Mouse (Mus musculus) ovary, postnatal 36 days (tissue): ENCODE results near the gene Prmt3.

ENCODE experiments used
- DNase-seq: peaks from one replicate; pipeline ENCODE4 v3.0.0; 2022; ENCODE audit warnings: low spot score, mixed read lengths

Prmt3 gene

DNA sequence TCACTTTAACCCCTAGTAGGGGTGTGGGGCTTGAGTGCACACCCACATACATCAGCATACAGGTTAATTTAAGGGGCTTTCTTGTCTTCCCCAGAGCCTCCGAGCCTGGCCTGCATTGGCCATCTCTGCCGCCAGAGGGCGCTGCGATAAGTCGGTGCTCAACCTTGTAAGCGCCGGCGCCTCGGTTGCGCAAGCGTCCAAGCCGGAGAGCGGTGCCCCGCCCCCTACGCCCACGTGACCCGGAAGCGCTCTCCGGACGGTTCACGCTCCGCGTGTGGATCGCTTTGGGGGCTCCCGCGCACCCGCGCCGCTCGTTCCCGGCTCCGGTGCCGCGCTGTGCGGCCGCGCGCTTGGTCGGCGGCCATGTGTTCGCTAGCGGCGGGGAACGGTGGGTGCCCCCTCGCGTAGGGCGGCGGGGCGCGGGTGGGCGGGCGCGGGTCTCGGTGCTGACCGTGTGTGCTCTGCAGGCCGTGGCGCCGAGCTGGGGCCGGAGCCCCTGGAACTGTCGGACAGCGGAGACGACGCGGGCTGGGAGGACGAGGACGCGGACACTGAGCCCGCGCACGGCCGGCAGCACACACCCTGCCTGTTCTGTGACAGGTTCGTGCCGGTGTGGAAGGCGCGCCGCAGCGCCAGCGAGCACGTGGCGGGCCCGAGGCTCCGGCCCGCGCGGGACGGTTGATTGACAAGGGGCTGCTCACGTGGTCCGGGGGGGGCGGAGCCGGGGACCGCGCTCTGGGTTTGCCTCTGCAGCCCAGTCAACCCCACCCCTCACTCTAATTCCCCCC is at the start of gene Prmt3:
Gene Prmt3 (plus strand): TSS at position 233 of the 788 bp plus-strand sequence.
- peak; percentile 98 for DNase-seq

DNA sequence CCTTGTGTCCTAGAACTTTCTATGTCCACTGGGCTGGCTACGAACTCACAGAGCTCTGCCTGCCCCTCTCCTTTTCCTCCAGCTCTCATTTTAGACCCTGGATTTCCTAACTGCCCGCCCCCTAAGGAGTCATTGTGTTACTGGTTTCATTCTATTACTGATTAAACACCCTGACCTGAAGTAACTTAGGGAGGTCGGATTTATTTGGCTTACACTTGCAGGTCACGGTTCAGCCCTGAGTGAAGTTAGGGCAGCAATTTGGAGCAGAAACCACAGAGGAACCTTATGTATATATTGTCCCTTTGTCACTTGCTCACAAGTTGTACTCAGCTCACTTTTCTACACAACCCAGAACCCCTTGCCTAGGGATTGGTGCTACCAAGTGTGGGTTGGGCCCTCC is 43.8 kb upstream of the Prmt3 start:
- DNase-seq, result no peak

DNA sequence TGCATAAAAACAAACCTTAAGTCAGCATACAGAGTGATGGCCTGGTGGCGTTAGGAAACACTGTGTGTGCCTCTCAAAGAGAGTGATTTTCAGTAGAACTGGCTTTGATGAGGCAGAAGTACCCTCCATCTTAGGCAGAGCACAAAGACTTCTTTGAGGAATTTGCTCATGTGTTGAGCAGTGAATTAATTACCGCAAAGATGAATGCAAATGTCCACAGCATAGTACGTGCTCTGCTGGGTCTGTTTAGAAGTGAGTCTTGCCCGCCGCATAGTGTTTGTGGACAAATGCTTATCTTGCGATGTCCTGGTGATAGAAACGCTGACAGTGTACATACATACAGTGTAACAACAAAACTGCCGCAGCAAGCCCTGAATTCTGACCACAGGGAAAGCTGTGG is 38.7 kb upstream of the Prmt3 start:
- DNase-seq, result no peak

DNA sequence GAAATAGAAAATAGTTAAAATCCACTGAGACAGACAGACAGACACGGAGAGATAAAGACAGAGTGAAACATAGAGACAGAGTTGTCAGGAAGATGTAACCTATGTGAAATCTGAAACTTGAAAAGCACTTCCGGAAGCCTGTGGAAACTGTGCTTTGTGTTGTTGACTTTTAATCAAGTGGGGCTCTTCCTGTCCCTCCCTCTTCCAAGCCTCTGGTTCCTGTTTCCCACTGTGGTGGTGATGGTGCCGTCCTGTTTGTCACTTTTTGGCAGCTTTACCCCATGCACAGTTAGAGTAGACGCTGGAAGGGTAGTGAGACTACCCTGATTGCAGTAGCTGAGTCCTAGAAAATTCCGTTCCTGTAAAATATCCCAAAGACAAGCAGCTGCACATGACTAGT is 36.7 kb upstream of the Prmt3 start:
- DNase-seq, result no peak

DNA sequence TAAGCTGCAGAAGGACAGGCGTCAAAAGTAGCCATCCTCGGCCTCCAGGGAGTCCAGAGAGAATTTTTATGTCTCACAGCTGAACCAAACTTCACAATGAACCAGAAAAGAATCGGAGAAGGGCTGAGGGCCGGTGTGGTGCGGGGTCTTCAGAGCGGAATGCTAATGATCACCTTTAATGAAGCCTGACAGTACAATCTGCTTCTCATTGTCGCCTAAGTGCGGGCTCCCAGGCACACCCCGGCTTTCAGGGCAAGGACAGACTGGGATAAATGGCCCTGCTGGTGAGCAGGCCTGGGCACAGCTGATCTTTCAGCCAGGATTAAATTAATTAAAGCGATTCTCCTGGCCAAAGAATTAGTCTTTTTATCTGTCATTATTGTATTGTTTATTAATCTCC is 36.2 kb upstream of the Prmt3 start:
- DNase-seq, result no peak

DNA sequence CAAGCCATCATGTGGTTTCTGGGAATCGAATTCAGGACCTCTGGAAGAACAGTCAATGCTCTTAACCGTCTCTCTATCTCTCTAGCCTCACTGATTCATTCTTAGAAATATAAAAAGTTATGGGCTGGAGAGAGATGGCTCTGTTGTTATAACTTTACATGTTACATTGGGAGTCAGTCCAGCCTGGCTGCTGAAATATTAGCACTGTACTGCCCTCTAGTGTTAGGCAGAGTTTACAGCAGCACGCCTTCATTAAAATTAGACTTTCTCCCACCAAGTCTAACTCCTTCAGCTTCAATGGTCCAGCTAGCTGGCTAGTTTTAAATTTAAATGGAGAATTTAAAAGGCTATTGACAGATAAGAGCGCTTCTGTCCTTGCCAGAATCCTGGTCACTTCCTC is 27.0 kb upstream of the Prmt3 start:
- no peak for DNase-seq

DNA sequence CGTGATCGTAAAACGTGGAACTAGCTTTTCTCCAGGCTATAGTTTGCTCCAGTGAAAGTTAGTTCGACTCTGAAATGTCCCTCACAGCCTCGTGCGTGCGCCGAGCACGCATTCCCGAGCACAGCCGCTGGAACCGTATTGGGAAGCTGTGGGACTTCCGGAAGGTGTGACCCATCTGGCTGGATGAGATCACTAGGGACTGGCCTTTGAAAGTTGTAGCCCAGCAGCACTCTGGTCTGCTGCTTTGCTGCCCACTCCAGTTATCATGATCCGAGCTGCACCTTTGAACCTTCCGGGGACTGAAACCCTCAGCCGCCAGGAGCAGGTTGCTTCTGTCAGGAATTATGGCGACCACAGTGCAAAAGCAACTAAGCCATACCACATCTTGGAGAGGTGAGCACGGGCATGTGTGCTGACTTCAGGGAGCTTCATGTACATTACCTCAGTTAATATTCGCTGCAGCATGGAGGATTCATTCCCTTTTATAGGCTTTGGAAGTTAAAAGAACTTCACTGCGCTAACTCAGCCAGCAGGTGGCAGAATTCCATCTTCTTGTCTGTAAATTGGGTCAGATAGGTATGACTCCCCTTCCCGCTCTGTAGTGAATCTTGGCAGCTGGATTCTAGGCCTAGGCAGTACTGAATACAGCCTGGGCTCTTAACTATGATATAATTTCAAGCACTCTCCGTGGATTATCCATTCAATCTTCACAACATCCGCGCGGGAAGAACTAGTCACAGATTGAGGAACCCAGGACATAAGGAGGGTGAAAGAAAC is 25.2 kb upstream of the Prmt3 start:
- peak; percentile 16 for DNase-seq

DNA sequence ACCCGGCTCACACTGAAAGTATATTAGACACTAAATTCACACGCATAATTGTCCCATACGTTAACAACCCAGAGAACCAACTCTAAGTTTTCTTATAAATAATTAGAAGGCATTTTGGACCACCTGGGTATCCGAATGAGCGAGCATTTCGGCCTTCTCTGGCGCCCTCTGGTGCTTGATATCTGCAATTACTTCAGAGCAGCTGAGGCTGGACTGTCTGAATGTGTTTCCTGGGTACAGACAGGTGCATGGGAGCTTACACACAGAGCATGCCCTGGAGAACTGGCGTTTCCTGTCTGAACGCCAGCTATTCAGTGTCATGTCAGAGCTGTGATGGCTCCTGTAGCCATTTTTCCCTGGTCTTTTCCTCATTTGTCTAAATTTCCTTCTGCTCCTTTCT is 23.4 kb upstream of the Prmt3 start:
- DNase-seq, result peak; percentile 41

DNA sequence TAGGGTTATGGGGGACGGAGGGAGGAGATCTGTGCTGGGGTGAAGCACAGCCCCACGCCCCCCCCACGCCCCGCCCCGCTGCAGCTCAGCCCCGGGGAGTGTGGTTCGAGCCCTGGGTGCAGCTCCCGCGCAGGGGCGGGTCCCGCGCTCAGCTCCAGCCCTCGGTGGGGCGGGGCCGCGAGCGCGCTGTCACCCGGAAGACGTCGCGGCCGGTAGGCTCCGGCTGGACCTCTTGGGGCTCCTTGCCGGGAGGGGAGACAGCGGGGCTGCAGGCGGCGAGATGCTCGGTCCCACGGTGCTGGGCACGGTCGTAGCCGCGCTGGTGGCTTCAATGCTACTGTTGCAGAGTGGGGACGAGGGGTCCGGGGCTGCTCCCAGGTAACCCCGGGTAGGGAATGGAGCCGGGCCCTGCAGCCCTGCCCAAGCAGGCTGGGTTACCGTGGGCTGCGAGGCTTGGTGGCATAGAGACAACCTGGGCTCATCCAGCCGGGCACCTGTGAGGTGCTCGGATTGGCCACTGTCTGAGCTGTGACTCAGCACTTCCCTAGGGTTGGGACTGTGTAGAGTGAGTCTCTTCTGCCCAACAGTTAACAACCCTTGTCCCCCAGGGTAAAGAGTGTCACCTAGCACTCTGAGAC is 19.1 kb upstream of the Prmt3 start, which contains the start of gene Htatip2:
Gene Htatip2 (plus strand): TSS at position 182 of the 638 bp plus-strand sequence.
- DNase-seq, result peak; percentile 49

DNA sequence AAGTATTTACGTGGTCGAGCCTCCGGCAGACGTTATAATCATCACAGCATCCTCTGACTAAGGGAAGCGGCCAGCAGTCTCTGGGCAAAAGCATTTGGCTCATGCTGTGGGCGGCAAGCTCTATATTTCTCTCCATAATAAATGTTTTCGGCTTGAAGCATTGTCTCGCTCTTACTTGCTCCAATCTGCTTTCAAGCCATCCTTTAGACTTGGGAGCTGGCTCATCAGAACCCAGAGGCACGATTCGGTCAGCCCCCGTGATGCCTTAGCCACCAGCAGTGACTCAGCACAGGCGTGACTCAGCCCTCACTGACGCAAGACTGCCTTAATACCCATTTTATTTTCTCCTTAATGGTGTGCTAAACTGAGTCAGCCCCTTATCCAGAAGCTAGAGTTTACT is 15.5 kb upstream of the Prmt3 start:
- DNase-seq, result no peak

DNA sequence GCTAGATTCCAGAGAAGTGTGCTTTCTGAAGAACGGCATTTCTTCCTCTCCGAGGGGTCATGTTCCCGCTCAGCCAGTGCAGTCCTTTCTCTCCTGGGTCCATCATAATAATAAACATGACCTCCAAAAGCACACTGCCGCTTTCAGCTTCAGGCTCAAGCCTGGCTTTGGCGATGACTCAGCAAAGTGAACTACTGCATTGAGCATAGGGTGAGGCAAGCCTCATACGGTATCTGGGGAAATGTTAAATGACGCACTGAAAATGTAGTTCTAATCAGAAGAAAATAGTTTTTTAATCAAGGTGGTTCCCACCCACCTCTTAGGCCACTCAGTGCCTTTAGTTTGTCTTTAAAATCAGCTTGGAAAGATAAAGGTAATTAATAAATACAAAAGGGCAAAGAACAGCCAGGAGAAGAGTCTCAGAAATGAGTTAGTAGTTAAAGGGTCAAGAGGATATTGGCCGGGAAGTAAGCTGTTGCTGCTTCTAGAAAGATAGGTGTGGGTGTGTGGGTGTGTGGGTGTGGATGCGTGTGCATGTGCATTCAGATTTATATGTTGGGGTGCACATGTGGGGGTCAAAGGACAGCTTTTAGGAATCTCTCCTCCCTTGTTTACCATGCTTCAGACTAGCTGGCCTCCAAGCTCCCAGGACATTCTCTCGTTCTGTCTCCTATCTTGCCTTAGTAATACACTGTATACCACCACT is 14.0 kb upstream of the Prmt3 start:
- no peak for DNase-seq

DNA sequence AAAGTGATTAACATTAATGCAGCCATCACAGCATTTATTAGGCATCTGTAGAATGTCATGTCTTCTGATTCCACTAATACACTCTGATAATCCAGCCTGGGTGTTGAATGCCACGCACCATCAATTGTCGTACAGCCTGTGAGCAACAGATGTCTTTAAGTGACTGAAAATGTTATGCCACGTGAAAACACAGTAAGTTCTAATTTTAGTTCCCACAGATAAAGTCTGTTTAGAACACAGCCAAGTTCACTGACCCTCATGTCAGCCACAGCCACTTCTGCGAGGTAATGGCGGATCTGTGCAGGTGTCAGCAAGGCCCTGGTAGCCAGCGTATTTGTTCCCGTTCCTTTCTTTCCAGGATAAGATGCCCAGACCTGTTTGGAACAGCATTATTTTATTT is 12.0 kb upstream of the Prmt3 start:
- no peak for DNase-seq

DNA sequence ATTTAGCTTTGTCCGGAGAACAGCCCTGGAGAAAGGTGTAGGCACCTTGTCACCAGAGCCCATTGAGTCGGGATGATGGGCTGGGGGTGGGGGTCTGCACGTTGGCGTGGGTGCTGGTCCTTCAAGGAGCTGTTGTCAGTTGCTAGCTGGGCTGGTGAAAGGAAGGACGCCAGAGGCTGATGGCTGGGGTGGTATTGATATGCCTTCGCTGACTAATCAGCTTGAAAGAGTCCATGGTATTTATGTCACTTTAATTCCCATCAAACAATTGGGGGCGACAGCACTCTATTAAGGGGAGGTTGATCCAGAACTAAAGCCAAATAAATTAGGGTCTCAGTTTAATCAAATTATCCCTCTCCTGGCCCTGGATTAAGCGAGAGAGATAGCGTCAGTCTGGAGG is 9.6 kb upstream of the Prmt3 start:
- DNase-seq, result no peak

DNA sequence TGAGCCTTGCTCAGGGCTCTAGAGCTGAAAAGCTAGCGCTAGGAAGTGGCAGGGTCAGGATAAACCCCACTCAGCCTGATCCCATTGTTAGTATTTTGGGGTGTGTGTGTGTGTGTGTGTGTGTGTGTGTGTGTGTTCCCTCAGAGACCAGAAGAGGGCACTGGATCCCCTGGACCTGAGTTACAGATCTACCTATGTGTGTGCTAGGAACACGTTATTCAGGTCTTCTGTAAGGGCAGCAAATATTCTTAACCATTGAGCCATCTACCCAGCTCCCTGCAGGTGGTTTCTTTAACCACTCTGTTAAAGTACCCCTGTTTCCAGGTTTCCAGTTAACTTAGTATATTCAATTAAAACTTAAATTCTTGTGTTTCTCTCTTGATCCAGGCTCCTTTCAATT is 3.8 kb upstream of the Prmt3 start:
- no peak for DNase-seq

DNA sequence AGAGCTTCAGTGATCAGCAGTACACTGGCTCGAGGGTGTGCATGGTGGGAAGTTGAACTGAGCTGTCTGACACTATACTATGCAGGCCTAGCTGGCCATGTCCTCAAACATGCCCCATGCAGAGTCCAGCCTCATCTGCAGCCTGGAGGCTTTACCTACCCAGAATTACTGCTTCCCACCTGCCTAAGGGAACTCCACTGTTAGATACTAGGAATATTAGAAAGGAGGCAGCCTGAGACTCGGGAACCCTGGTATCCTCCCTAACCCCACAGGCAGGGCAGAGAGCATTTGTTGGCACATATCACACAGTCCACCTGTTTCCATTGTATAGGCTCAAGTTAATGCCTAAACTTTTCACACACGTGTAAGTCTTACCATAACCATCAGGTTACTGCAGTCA is 561 bp upstream of the Prmt3 start:
- no peak for DNase-seq

DNA sequence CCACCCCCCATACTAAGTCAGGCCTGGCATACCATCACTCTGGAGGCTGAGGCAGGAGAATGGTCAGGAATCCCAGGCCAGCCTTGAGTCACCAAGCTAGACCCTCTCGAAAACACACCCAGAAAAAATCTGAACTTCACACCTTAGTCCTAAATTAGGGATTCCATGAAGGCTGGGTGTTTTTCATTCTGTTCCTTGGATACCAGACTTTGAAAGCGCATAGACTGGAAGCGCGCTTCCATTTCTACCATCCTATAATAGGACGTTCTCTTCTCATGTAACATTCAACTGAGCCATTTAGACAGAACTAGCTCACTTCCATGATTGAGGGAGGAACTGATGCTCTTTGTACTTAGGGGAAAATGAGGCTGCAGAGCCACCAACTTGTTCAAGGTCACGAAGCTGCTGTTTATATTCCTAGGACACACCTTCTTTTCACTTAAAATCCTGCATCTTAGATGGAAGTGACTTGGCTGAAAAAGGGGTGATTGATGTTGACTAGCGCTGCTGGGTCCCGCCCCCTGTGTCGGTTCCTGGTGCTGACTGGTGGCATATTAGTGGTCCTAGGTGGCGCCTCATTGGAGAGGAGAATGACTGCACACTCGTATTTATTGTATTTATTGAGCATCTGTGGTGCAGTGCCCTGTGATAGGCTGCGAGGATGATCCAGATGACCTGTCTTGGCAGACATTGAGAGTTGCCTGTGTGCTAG is 914 bp downstream of the Prmt3 start:
- no peak for DNase-seq

DNA sequence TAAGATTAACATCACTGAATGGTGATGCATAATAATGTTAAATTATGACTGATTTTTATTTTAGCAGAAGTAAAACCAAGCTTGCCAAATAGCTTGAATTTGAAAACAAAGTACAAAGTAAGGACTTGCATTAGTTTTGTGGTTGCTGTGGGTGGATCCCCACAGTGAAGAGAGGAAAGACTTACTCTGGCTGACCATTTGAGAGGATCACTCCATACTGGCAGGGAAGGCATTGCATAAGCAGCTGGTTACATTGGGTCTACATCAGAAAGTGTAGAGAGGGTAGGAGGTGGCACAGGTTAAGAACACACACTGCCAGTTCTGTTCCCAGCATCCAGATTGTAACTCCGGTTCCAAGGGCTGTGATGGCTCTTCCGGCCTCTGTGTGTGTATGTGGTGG is 4.9 kb downstream of the Prmt3 start:
- no peak for DNase-seq

DNA sequence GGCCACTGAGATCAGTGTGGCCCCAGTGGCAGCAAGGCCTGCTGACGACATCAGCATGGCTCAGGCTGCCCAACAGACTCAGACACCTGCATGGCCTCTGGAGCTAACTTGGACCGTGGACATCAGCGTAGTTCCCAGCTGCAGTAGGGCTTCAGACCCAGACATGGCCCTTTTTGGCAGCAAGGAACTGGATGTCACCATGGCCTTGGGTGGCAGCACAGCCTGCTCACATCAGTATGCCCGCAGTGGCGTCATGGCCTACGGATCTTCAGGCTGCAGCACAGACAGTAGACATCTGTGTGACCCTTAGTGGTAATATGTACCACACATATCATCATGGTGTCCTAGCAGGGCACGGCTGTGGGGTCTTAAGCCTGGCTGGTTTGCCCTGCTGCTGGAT is 7.0 kb downstream of the Prmt3 start:
- no peak for DNase-seq

DNA sequence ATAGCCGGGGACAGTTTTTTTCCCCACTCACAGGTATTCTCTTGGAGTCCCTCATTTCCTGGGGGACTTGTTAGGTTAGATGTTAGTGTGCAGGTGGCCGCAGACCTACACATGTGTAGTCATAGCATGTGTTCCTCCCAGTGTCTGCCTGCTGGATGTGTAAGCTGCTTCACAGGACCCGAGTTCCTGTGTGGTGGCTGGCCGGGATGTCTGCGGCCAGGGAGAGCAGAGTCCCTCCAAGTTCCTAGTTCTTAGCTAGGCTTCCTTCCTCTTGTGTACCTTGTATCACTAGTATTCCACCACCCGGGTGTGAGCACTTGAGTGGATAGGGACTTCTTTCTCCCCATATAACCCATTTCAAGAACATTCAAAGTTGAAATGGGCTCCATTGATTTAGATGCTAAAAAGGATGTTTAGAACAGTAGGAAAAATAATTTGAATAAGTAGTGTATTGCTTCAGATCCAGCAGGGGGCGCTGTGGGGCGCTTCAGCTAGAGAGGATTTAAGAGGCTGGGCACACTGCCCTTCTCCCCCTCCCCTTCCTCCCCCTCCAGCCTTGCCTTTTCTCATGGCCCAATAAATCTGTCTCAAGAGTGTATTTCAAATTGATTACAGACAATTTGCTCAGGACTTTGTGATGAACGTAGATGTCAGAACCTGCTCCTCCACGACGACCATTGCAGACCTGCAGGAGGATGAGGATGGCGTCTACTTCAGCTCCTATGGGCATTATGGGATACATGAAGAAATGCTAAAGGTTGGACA is 8.7 kb downstream of the Prmt3 start:
- DNase-seq, result peak; percentile 54

DNA sequence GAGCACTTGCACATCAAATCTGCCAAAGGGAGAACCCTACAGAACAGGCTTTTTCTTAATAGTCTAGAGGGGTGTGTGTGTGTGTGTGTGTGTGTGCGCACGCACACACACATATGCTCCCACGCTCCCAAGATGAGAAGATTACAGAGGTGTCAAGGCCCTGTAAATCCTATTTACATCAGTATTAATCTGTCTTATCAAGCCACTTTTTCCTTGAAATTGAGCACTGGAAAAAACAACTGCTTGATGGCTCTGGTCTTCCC is 9.2 kb downstream of the Prmt3 start:
- no peak for DNase-seq

DNA sequence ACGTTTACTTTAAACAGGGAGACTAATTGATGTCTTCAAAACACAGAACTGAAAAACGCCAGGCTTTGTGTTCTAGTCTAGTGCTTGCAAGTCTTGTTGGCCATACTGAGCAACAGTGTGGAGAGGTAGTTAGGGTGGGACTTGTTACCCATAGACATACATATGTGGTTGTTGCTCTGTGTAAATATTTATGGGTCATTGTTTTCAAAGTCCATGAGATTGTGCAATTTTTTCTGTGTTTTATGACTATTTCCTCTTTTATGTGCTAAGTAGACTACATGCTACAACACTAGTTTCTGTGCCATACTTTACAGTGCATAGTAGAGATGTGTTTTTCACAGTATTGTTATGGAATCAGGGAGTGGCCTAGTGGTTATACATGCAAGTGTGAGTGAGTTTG is 16.2 kb downstream of the Prmt3 start:
- DNase-seq, result no peak
